Mouse (Mus musculus) left cerebral cortex, postnatal 25 days (tissue): ENCODE data around the gene Cldn13. TPM values are rescaled to one million over a fixed set of nuclear protein-coding genes. Genes with fewer than 3 reads are reported as not detected.

ENCODE experiments used
- DNase-seq, 2 experiments: peaks; one replicate each; pipeline ENCODE4 v3.0.0; 2022; ENCODE audit warnings: low spot score in 2 of 2, mixed read lengths in 1 of 2
- intact Hi-C: fragments of 180-260 bp; cut with DNase I; formaldehyde crosslinking; loops from one replicate; pipeline ENCODE4 v1.15.1; 2025
- total RNA-seq, 2 experiments: library from RNA; stranded (reverse); gene quantifications; 2 replicates each; pipeline ENCODE4 v1.2.3; 2021

Cldn13 gene
- total RNA-seq, 2 experiments from 2014 or later: not detected

GRCm38 (mm10) chr5:134901644-134902027, 13.7 kb downstream of the Cldn13 start:
- intact Hi-C loops: loop anchor here (1.0 to 10.0 kb wide), 3 partner anchors 153 to 407 kb away; no protein-coding TSS in a partner anchor
- no peak for DNase-seq

- intact Hi-C loops: loop anchor here (1.0 to 10.0 kb wide), 3 partner anchors 153 to 406 kb away; no protein-coding TSS in a partner anchor
- peak; percentile 28 to 56 for DNase-seq
Measured at GRCm38 (mm10) chr5:134901012-134901643, 14.2 kb downstream of the Cldn13 start.

- no peak for DNase-seq
- intact Hi-C loops: no loop called here
Measured at GRCm38 (mm10) chr5:134897596-134897995, 17.7 kb downstream of the Cldn13 start.

GRCm38 (mm10) chr5:134896965-134897364, 18.4 kb downstream of the Cldn13 start:
- DNase-seq: no peak
- intact Hi-C loops: no loop called here

GRCm38 (mm10) chr5:134895291-134895690, 20.0 kb downstream of the Cldn13 start:
- no peak for DNase-seq
- intact Hi-C loops: no loop called here

- no peak for DNase-seq
- intact Hi-C loops: no loop called here
Measured at GRCm38 (mm10) chr5:134892717-134893116, 22.6 kb downstream of the Cldn13 start.

GRCm38 (mm10) chr5:134891552-134891951, 23.8 kb downstream of the Cldn13 start:
- no peak for DNase-seq
- intact Hi-C loops: no loop called here

GRCm38 (mm10) chr5:134890601-134891054, 24.7 kb downstream of the Cldn13 start:
- intact Hi-C loops: no loop called here
- no peak for DNase-seq

GRCm38 (mm10) chr5:134888505-134888904, 26.8 kb downstream of the Cldn13 start:
- no peak for DNase-seq
- intact Hi-C loops: no loop called here

- no peak for DNase-seq
- intact Hi-C loops: no loop called here
Measured at GRCm38 (mm10) chr5:134887447-134888335, 27.6 kb downstream of the Cldn13 start.

GRCm38 (mm10) chr5:134883077-134883476, 32.2 kb downstream of the Cldn13 start:
- intact Hi-C loops: no loop called here
- no peak for DNase-seq

- no peak for DNase-seq
- intact Hi-C loops: no loop called here
Measured at GRCm38 (mm10) chr5:134876801-134877200, 38.5 kb downstream of the Cldn13 start.

GRCm38 (mm10) chr5:134875245-134875644, 40.1 kb downstream of the Cldn13 start:
- intact Hi-C loops: no loop called here
- DNase-seq: no peak

GRCm38 (mm10) chr5:134873956-134874879, 41.1 kb downstream of the Cldn13 start:
- peak in 1 of 2 experiments; percentile 4 for DNase-seq
- intact Hi-C loops: no loop called here

- DNase-seq: no peak
- intact Hi-C loops: no loop called here
Measured at GRCm38 (mm10) chr5:134873034-134873433, 42.3 kb downstream of the Cldn13 start.

GRCm38 (mm10) chr5:134872597-134872996, 42.7 kb downstream of the Cldn13 start:
- intact Hi-C loops: no loop called here
- no peak for DNase-seq

- no peak for DNase-seq
- intact Hi-C loops: no loop called here
Measured at GRCm38 (mm10) chr5:134868506-134868905, 46.8 kb downstream of the Cldn13 start.

- intact Hi-C loops: no loop called here
- no peak for DNase-seq
Measured at GRCm38 (mm10) chr5:134867320-134868144, 47.8 kb downstream of the Cldn13 start.

- intact Hi-C loops: no loop called here
- no peak for DNase-seq
Measured at GRCm38 (mm10) chr5:134865158-134865557, 50.2 kb downstream of the Cldn13 start.
